Mouse (Mus musculus) CH12.LX (cell line): ENCODE data around the gene Ltf. TPM values are rescaled to one million over a fixed set of nuclear protein-coding genes. Genes with fewer than 3 reads are reported as not detected.

Experiments
- DNase-seq: peaks from one replicate; pipeline ENCODE4 v3.0.0-alpha.2; 2013; ENCODE audit errors: extremely low read depth
- H3K27ac ChIP-seq: 2 replicates; pipeline ENCODE4 v1.5.1; 2012; ENCODE audit warnings: low read depth, mild to moderate bottlenecking, control low read depth, moderate library complexity; ENCODE audit not compliant: insufficient read depth
- H3K27me3 ChIP-seq: replicated peaks from 2 replicates; pipeline ENCODE3; 2012; ENCODE audit warnings: inconsistent platforms
- H3K36me3 ChIP-seq, 2 experiments: replicated peaks in 1 of 2; 2 replicates each; pipeline versions ENCODE3 to v1.6.1; 2012; ENCODE audit warnings: inconsistent platforms in 1 of 2, low read length in 1 of 2, mild to moderate bottlenecking in 1 of 2, mixed read lengths in 1 of 2, moderate library complexity in 1 of 2; ENCODE audit not compliant: control insufficient read depth in 1 of 2, insufficient read depth in 1 of 2
- H3K4me1 ChIP-seq, 2 experiments: 2 replicates each; pipeline ENCODE4 v1.6.1; 2012; ENCODE audit warnings: inconsistent platforms in 1 of 2, moderate library complexity in 1 of 2; ENCODE audit not compliant: insufficient read depth in 2 of 2, control insufficient read depth in 1 of 2
- H3K4me2 ChIP-seq: 2 replicates; pipeline ENCODE4 v1.6.1; 2012; ENCODE audit warnings: low read depth, mild to moderate bottlenecking, control low read depth; ENCODE audit not compliant: poor library complexity, insufficient read depth, severe bottlenecking
- H3K4me3 ChIP-seq, 3 experiments: fragments of 150-350 bp in 1 of 3; sonication (generic) in 1 of 3; replicated peaks in 1 of 3; 2 replicates each; pipeline versions ENCODE3 to v1.5.1; 2011 to 2012; ENCODE audit warnings: low read depth in 2 of 3, low read length in 2 of 3, mild to moderate bottlenecking in 2 of 3, moderate library complexity in 2 of 3, control low read depth in 1 of 3, improper control_type of control experiment in 1 of 3, inconsistent platforms in 1 of 3, mixed read lengths in 1 of 3; ENCODE audit not compliant: poor library complexity in 1 of 3
- H3K79me2 ChIP-seq: replicated peaks from 2 replicates; pipeline ENCODE4 v1.6.1; 2012; ENCODE audit warnings: mild to moderate bottlenecking, moderate library complexity; ENCODE audit not compliant: control insufficient read depth, poor library complexity, insufficient read depth, severe bottlenecking; ENCODE audit errors: extremely low read depth
- H3K9ac ChIP-seq: 2 replicates; pipeline ENCODE4 v1.6.1; 2012; ENCODE audit warnings: low read depth, mild to moderate bottlenecking, control low read depth, moderate library complexity; ENCODE audit not compliant: insufficient read depth
- H3K9me3 ChIP-seq: replicated peaks from 2 replicates; pipeline ENCODE3; 2012; ENCODE audit warnings: low read length, inconsistent platforms, mixed read lengths
- BHLHE40 ChIP-seq: IDR thresholded peaks from 2 replicates; pipeline ENCODE4 v1.6.1; 2011; ENCODE audit warnings: mild to moderate bottlenecking, low read depth, low read length, improper control_type of control experiment
- CHD1 ChIP-seq: IDR thresholded peaks from 2 replicates; pipeline ENCODE4 v1.6.1; 2012; ENCODE audit warnings: low read depth, low read length, improper control_type of control experiment, inconsistent platforms
- CHD2 ChIP-seq: IDR thresholded peaks from 2 replicates; pipeline ENCODE4 v1.6.1; 2011; ENCODE audit warnings: low read length, improper control_type of control experiment
- CTCF ChIP-seq, 2 experiments: IDR thresholded peaks in 1 of 2; conservative IDR thresholded peaks in 1 of 2; 2 replicates each; pipeline ENCODE4 v1.5.1; 2011 to 2012; ENCODE audit warnings: low read depth in 2 of 2, low read length in 2 of 2, improper control_type of control experiment in 1 of 2, inconsistent platforms in 1 of 2, mild to moderate bottlenecking in 1 of 2, moderate library complexity in 1 of 2
- E2F4 ChIP-seq: IDR thresholded peaks from 2 replicates; pipeline ENCODE4 v1.6.1; 2011; ENCODE audit warnings: low read depth, low read length, improper control_type of control experiment; ENCODE audit not compliant: insufficient replicate concordance
- ELF1 ChIP-seq: IDR thresholded peaks from 2 replicates; pipeline ENCODE4 v1.6.1; 2014; ENCODE audit warnings: low read depth, mild to moderate bottlenecking, inconsistent platforms, low read length, improper control_type of control experiment
- EP300 ChIP-seq: IDR thresholded peaks from 2 replicates; pipeline ENCODE4 v1.6.1; 2011; ENCODE audit warnings: low read length, improper control_type of control experiment
- ETS1 ChIP-seq: conservative IDR thresholded peaks from 2 replicates; pipeline ENCODE4 v1.6.1; 2012; ENCODE audit warnings: low read depth, mild to moderate bottlenecking, inconsistent platforms, low read length, improper control_type of control experiment, moderate library complexity
- GABPA ChIP-seq: IDR thresholded peaks from 2 replicates; pipeline ENCODE4 v1.6.1; 2012; ENCODE audit warnings: low read depth, low read length, improper control_type of control experiment, inconsistent platforms; ENCODE audit not compliant: insufficient replicate concordance
- HCFC1 ChIP-seq: IDR thresholded peaks from 2 replicates; pipeline ENCODE4 v1.6.1; 2012; ENCODE audit warnings: low read depth, mild to moderate bottlenecking, inconsistent platforms, low read length, improper control_type of control experiment
- IRF4 ChIP-seq: IDR thresholded peaks from 2 replicates; pipeline ENCODE4 v1.6.1; 2014; ENCODE audit warnings: low read depth, mild to moderate bottlenecking, inconsistent platforms, low read length, improper control_type of control experiment
- JUN ChIP-seq: IDR thresholded peaks from 2 replicates; pipeline ENCODE4 v1.6.1; 2011; ENCODE audit warnings: low read depth, mild to moderate bottlenecking, low read length, improper control_type of control experiment, moderate library complexity; ENCODE audit not compliant: insufficient read depth
- JUND ChIP-seq: conservative IDR thresholded peaks from 2 replicates; pipeline ENCODE4 v1.6.1; 2011; ENCODE audit warnings: low read depth, low read length, improper control_type of control experiment
- KAT2A ChIP-seq: IDR thresholded peaks from 2 replicates; pipeline ENCODE4 v1.6.1; 2012; ENCODE audit warnings: low read length, improper control_type of control experiment, inconsistent platforms; ENCODE audit not compliant: insufficient replicate concordance
- MAFK ChIP-seq: IDR thresholded peaks from 2 replicates; pipeline ENCODE4 v1.6.1; 2011; ENCODE audit warnings: low read length, improper control_type of control experiment; ENCODE audit not compliant: insufficient replicate concordance
- MAX ChIP-seq: IDR thresholded peaks from 2 replicates; pipeline ENCODE4 v1.6.1; 2011; ENCODE audit warnings: low read length, improper control_type of control experiment
- MAZ ChIP-seq: IDR thresholded peaks from 2 replicates; pipeline ENCODE4 v1.6.1; 2012; ENCODE audit warnings: low read depth, mild to moderate bottlenecking, inconsistent platforms, low read length, improper control_type of control experiment, moderate library complexity
- MEF2A ChIP-seq: IDR thresholded peaks from 2 replicates; pipeline ENCODE4 v1.6.1; 2014; ENCODE audit warnings: low read depth, mild to moderate bottlenecking, inconsistent platforms, low read length, improper control_type of control experiment, borderline replicate concordance
- MXI1 ChIP-seq: IDR thresholded peaks from 2 replicates; pipeline ENCODE4 v1.6.1; 2011; ENCODE audit warnings: mild to moderate bottlenecking, low read depth, low read length, improper control_type of control experiment
- MYC ChIP-seq: IDR thresholded peaks from 2 replicates; pipeline ENCODE4 v1.6.1; 2011; ENCODE audit warnings: low read depth, mild to moderate bottlenecking, improper control_type of control experiment, low read length
- NELFE ChIP-seq: IDR thresholded peaks from 2 replicates; pipeline ENCODE4 v1.6.1; 2011; ENCODE audit warnings: low read depth, low read length, improper control_type of control experiment
- NRF1 ChIP-seq: IDR thresholded peaks from 2 replicates; pipeline ENCODE4 v1.6.1; 2014; ENCODE audit warnings: low read depth, mild to moderate bottlenecking, inconsistent platforms, low read length, improper control_type of control experiment, moderate library complexity
- PAX5 ChIP-seq: IDR thresholded peaks from 2 replicates; pipeline ENCODE4 v1.6.1; 2012; ENCODE audit warnings: low read length, inconsistent platforms, mixed read lengths
- POLR2A ChIP-seq: IDR thresholded peaks from 2 replicates; pipeline ENCODE4 v1.6.1; 2011; ENCODE audit warnings: low read depth, mild to moderate bottlenecking, improper control_type of control experiment, low read length
- POLR2AphosphoS2 ChIP-seq: IDR thresholded peaks from 2 replicates; pipeline ENCODE4 v1.6.1; 2011; ENCODE audit warnings: low read depth, low read length, improper control_type of control experiment
- RAD21 ChIP-seq: IDR thresholded peaks from 2 replicates; pipeline ENCODE4 v1.6.1; 2011; ENCODE audit warnings: low read depth, mild to moderate bottlenecking, low read length, improper control_type of control experiment, moderate library complexity
- RCOR1 ChIP-seq: conservative IDR thresholded peaks from 2 replicates; pipeline ENCODE4 v1.6.1; 2012; ENCODE audit warnings: low read depth, mild to moderate bottlenecking, inconsistent platforms, low read length, improper control_type of control experiment
- SIN3A ChIP-seq: IDR thresholded peaks from 2 replicates; pipeline ENCODE4 v1.6.1; 2012; ENCODE audit warnings: low read length, improper control_type of control experiment, inconsistent platforms
- SMC3 ChIP-seq: IDR thresholded peaks from 2 replicates; pipeline ENCODE4 v1.6.1; 2011; ENCODE audit warnings: low read depth, low read length, improper control_type of control experiment
- TBP ChIP-seq: conservative IDR thresholded peaks from 2 replicates; pipeline ENCODE4 v1.6.1; 2011; ENCODE audit warnings: low read depth, low read length, improper control_type of control experiment
- TCF12 ChIP-seq: IDR thresholded peaks from 2 replicates; pipeline ENCODE4 v1.6.1; 2014; ENCODE audit warnings: low read depth, mild to moderate bottlenecking, inconsistent platforms, low read length, improper control_type of control experiment
- UBTF ChIP-seq: IDR thresholded peaks from 2 replicates; pipeline ENCODE4 v1.6.1; 2012; ENCODE audit warnings: low read depth, mild to moderate bottlenecking, inconsistent platforms, low read length, improper control_type of control experiment, moderate library complexity
- USF1 ChIP-seq: IDR thresholded peaks from 2 replicates; pipeline ENCODE4 v1.6.1; 2014; ENCODE audit warnings: low read depth, mild to moderate bottlenecking, inconsistent platforms, low read length, improper control_type of control experiment
- USF2 ChIP-seq: conservative IDR thresholded peaks from 2 replicates; pipeline ENCODE4 v1.6.1; 2011; ENCODE audit warnings: low read depth, low read length, improper control_type of control experiment
- ZC3H11A ChIP-seq: IDR thresholded peaks from 2 replicates; pipeline ENCODE4 v1.6.1; 2012; ENCODE audit warnings: low read depth, mild to moderate bottlenecking, inconsistent platforms, low read length, improper control_type of control experiment
- ZKSCAN1 ChIP-seq: IDR thresholded peaks from 2 replicates; pipeline ENCODE4 v1.6.1; 2012; ENCODE audit warnings: low read depth, inconsistent platforms, low read length, improper control_type of control experiment, borderline replicate concordance
- ZMIZ1 ChIP-seq: IDR thresholded peaks from 2 replicates; pipeline ENCODE4 v1.6.1; 2012; ENCODE audit warnings: low read depth, mild to moderate bottlenecking, inconsistent platforms, low read length, improper control_type of control experiment
- ZNF384 ChIP-seq: IDR thresholded peaks from 2 replicates; pipeline ENCODE4 v1.6.1; 2012; ENCODE audit warnings: low read depth, low read length, improper control_type of control experiment, inconsistent platforms
- dilution Hi-C: fragments of 300-500 bp; cut with MboI; formaldehyde crosslinking; loops from 2 replicates; pipeline ENCODE4 v1.14.3; 2020; ENCODE audit warnings: low sequenced_read_pairs; ENCODE audit not compliant: extremely low pct_unique_long_range_greater_than_20kb, extremely low pct_ligation_motif_present
- in situ Hi-C: fragments of 300-500 bp; cut with MboI; formaldehyde crosslinking; loops from 3 replicates; pipeline ENCODE4 v1.14.3; 2019; ENCODE audit warnings: low sequenced_read_pairs, low pct_ligation_motif_present, low pct_unique_long_range_greater_than_20kb, mixed read lengths
- polyA plus RNA-seq: library from polyadenylated mRNA; unstranded; fragments of >175 nt; gene quantifications from 2 replicates; pipeline ENCODE4 v1.2.1, GENCODE M21; 2012; ENCODE audit warnings: low read depth; ENCODE audit not compliant: insufficient read length
- total RNA-seq, 2 experiments: library from RNA; depleted of rRNA; stranded (reverse); fragments of 300-350 nt in 1 of 2; fragments of >200 nt in 1 of 2; gene quantifications; 2 replicates each; pipeline ENCODE4 v1.2.3; 2012 to 2014

Gene Ltf
- total and polyA plus RNA-seq, 3 experiments = 0.08 TPM; not detected in 2

- peaks cover 7 to 20% of the 10 kb centered on the region in 2 experiments for H3K36me3 ChIP-seq
- peak overlapping the region; percentile 63 for H3K27ac ChIP-seq
- TF ChIP-seq ZC3H11A = no peak
- TF ChIP-seq MAFK = no peak
- TF ChIP-seq USF2 = no peak
- TF ChIP-seq ZKSCAN1 = no peak
- no peak for TF ChIP-seq MAZ
- TF ChIP-seq CHD1 = peak; percentile 0; the same call in 1 of the 2 replicates
- no peak for TF ChIP-seq POLR2A
- TF ChIP-seq RAD21 = no peak
- peak; percentile 45; the same call in 1 of the 2 replicates for TF ChIP-seq BHLHE40
- no peak for TF ChIP-seq UBTF
- no peak for TF ChIP-seq GABPA
- no peak for TF ChIP-seq JUN
- 0 out of 2 replicates have a peak, but pooled peaks have one; percentile 2 for TF ChIP-seq TCF12
- TF ChIP-seq CTCF (conservative IDR thresholded peaks at IDR 0.05 in 1 of 2, IDR thresholded peaks at IDR 0.05 in 1 of 2; ENCODE audit: low read depth in 2 of 2, low read length in 2 of 2) = no peak
- 0 out of 2 replicates have a peak, but pooled peaks have one; percentile 26 for TF ChIP-seq IRF4
- no peak for TF ChIP-seq ZNF384
- TF ChIP-seq HCFC1 = no peak; the same call in 1 of the 2 replicates
- TF ChIP-seq RCOR1 = no peak
- no peak for TF ChIP-seq KAT2A
- TF ChIP-seq CHD2 = peak; percentile 37; the same call in 1 of the 2 replicates
- TF ChIP-seq JUND = no peak
- no peak for TF ChIP-seq ZMIZ1
- no peak for TF ChIP-seq SMC3
- 0 out of 2 replicates have a peak, but pooled peaks have one; percentile 21 for TF ChIP-seq MYC
- TF ChIP-seq ETS1 = no peak
- TF ChIP-seq MAX = no peak
- no peak for TF ChIP-seq PAX5
- TF ChIP-seq SIN3A = no peak
- TF ChIP-seq E2F4 = no peak
- no peak for TF ChIP-seq NRF1
- TF ChIP-seq USF1 = no peak
- TF ChIP-seq NELFE = no peak
- TF ChIP-seq EP300 = no peak
- TF ChIP-seq MEF2A = no peak
- TF ChIP-seq MXI1 = no peak; the same call in 1 of the 2 replicates
- no peak for TF ChIP-seq TBP
- TF ChIP-seq POLR2AphosphoS2 = no peak
- TF ChIP-seq ELF1 = no peak
- no peak for DNase-seq
- H3K9ac ChIP-seq = no peak overlapping the region
- H3K4me3 ChIP-seq = peak overlapping the region; percentile 61 to 65 (median 62)
- H3K79me2 ChIP-seq = no peaks in the 10 kb centered on the region
- peaks cover 21 to 38% of the 10 kb centered on the region in 2 experiments for H3K4me1 ChIP-seq
- no peaks in the 10 kb centered on the region for H3K9me3 ChIP-seq
- dilution Hi-C loops = no loop called here
- H3K4me2 ChIP-seq = peak overlapping the region; percentile 81
- H3K27me3 ChIP-seq = no peaks in the 10 kb centered on the region
- in situ Hi-C loops = no loop called here
Measured at GRCm38 (mm10) chr9:111057544-111058370, 38.7 kb downstream of the Ltf start.
